Mouse (Mus musculus) limb, embryonic 15.5 days (tissue): Measurements from ENCODE around the gene Olfr1459. TPM values are rescaled to one million over a fixed set of nuclear protein-coding genes. Genes with fewer than 3 reads are reported as not detected.

ENCODE experiments used
- ATAC-seq: fragments of 200-750 bp; cut with Nextera tagmentation; 2 replicates; pipeline ENCODE4 v1.8.0; 2017; ENCODE audit warnings: low read depth, moderate TSS enrichment; ENCODE audit not compliant: insufficient number of reproducible peaks, low FRiP score, low TSS enrichment
- H3K27ac ChIP-seq: fragments of 300-500 bp; sonication (generic); 2 replicates; pipeline ENCODE4 v1.5.1; 2015; ENCODE audit warnings: moderate library complexity, mild to moderate bottlenecking, inconsistent platforms
- H3K27me3 ChIP-seq: fragments of 300-500 bp; sonication (generic); 2 replicates; pipeline ENCODE4 v1.6.1; 2015; ENCODE audit warnings: inconsistent platforms
- H3K36me3 ChIP-seq: fragments of 300-500 bp; sonication (generic); 2 replicates; pipeline ENCODE4 v1.6.1; 2015; ENCODE audit warnings: inconsistent platforms
- H3K4me1 ChIP-seq: fragments of 300-500 bp; sonication (generic); 2 replicates; pipeline ENCODE4 v1.6.1; 2015; ENCODE audit warnings: inconsistent platforms
- H3K4me2 ChIP-seq: fragments of 300-500 bp; sonication (generic); 2 replicates; pipeline ENCODE4 v1.6.1; 2015; ENCODE audit warnings: mild to moderate bottlenecking, inconsistent platforms
- H3K4me3 ChIP-seq: fragments of 300-500 bp; sonication (generic); 2 replicates; pipeline ENCODE4 v1.5.1; 2015; ENCODE audit warnings: mild to moderate bottlenecking, inconsistent platforms
- H3K9ac ChIP-seq: fragments of 300-500 bp; sonication (generic); 2 replicates; pipeline ENCODE4 v1.6.1; 2015; ENCODE audit warnings: inconsistent platforms
- H3K9me3 ChIP-seq: fragments of 300-500 bp; sonication (generic); 2 replicates; pipeline ENCODE4 v1.6.1; 2016; ENCODE audit warnings: inconsistent platforms
- WGBS: fragments of 180-500 bp; shearing (Covaris S2); methylation state at CpG from one replicate; pipeline ENCODE4 v1.1.7; 2015; 5-methylcytosine and 5-hydroxymethylcytosine counted together
- polyA plus RNA-seq: library from polyadenylated mRNA; unstranded; fragments of >200 nt; fragmentation: Nextera tagmentation; extraction: Ambion mirVana; gene quantifications from 2 replicates; pipeline ENCODE4 v1.2.1, GENCODE M21; 2015

The Olfr1459 gene
- polyA plus RNA-seq: not detected in 2 replicates

DNA sequence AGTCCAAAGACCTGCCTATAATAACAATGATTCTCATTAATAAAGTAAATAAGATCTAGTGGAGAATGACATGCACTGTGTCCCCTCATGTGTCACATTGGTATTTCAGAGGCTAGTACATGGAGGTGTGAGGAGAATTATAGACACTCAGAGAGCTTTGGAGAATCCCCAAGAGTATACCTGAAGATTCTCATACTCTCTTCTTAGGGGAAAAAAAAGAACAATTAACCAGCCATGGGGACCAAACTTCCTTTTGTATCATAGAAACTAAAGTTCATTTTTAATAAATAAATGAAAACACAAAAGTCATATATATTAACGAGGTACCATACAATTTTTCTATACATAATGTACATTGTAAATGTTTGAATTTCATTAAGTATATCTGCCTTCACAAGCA, at the start of gene Olfr1459:
Gene Olfr1459, minus strand, starts transcription at position 101 of the 400 bp plus-strand sequence.
- ATAC-seq: no peak
- Histone ChIP-seq H3K36me3 (no peaks in the 10 kb centered on the region), H3K9ac (no peak within 1 kb of the TSS), H3K4me3 (no peak within 1 kb of the TSS), H3K4me1 (no peaks in the 10 kb centered on the region), H3K9me3 (no peaks in the 10 kb centered on the region), H3K27me3 (no peaks in the 10 kb centered on the region), H3K4me2 (no peak within 1 kb of the TSS), H3K27ac (no peak within 1 kb of the TSS)
- WGBS: 68% methylated on average over 1 of the region's 1 CpGs

DNA sequence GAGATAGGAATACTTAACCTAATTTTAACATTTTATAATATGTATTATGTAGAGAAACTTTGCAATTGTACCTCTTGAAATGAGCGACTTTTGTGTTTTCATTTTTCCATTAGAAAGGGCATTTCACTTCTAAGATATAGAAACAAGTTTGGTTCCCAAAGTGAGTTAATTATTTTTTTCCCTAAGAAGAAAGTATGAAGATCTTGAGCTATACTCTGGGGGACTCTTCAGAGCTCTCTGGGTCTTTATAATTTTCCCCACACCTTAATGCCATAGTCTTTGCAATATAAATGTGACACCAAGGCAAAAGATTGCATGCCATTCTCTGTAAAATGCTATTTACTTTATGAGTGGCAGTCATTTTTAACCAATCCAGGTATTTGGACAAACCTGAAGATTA, 36.1 kb upstream of the Olfr1459 start, which contains the start of gene Olfr1462:
Gene Olfr1462, plus strand, starts transcription at position 301 of the 400 bp plus-strand sequence.
- Histone ChIP-seq H3K4me2 (no peak within 1 kb of the TSS), H3K36me3 (no peaks in the 10 kb centered on the region), H3K4me1 (no peaks in the 10 kb centered on the region), H3K9me3 (no peaks in the 10 kb centered on the region), H3K9ac (no peak within 1 kb of the TSS), H3K4me3 (no peak within 1 kb of the TSS), H3K27ac (no peak within 1 kb of the TSS), H3K27me3 (no peaks in the 10 kb centered on the region)
- no peak for ATAC-seq
- 90% methylated on average over 1 of the region's 1 CpGs for WGBS

DNA sequence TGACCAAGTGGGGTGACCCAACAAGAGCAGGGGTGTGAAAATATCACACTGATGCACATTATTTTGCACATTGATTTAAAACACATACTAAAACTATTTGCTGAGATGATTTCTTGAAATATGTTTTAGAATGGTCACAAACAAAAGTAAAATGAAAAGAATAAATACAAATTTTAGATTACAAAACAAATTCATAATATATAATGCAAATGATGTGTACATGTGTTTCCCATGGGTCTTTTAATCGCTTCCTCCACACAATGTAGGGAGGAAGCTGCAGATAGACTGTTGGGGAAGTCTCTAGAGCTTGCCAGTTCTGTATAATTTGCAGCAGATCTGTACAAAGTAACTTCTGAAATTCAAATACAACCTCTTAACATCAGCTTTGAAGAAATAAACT, 13.4 kb upstream of the Olfr1459 start, which contains the start of gene Olfr1461:
Gene Olfr1461, plus strand, starts transcription at position 301 of the 400 bp plus-strand sequence.
- H3K27ac ChIP-seq: no peak within 1 kb of the TSS
- H3K4me2 ChIP-seq: no peak within 1 kb of the TSS
- no peaks in the 10 kb centered on the region for H3K36me3 ChIP-seq
- no peaks in the 10 kb centered on the region for H3K27me3 ChIP-seq
- H3K9ac ChIP-seq: no peak within 1 kb of the TSS
- H3K9me3 ChIP-seq: no peaks in the 10 kb centered on the region
- H3K4me1 ChIP-seq: no peaks in the 10 kb centered on the region
- WGBS: 63% methylated on average over 1 of the region's 1 CpGs
- H3K4me3 ChIP-seq: no peak within 1 kb of the TSS
- no peak for ATAC-seq

DNA sequence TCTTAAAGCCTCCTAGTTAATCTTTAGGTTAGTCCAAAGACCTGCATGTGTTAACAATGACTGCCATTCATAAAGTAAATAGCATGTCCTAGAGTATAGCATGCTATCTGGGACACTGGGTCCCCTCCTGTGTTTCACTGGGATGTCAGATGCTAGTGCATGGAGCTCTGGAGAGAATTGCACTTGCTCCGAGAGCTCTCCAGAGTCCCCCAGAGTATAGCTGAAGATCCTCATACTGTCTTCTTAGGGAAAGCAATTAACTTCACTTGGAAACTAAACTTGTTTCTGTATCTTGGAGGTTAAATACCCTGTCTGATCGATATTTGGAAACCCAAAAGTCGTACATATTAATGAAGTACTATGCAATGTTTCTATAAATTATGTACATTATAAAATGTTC, 42.7 kb downstream of the Olfr1459 start, which contains the start of gene Olfr1458:
Gene Olfr1458, minus strand, starts transcription at position 101 of the 400 bp plus-strand sequence.
- WGBS: 87% methylated on average over 3 of the region's 3 CpGs

DNA sequence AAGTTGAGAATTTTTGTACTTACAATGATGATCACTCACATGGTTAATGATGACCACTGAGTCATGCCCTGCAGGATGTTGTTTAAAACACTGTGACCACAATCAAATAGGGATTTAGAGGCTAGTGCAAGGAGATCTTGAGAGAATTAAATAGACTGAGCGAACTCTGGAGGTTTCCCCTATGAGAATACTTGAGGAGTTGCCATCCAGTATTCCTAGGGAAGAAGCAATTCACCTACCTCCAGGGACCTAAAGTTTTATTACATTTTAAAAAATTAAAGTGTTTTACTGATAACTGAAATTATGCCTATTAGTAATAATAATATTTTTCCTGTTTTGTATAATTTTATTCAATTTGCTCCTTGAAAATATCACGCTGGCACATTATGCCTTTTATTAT, 51.6 kb downstream of the Olfr1459 start, which contains the start of gene Olfr1457:
Gene Olfr1457, minus strand, starts transcription at position 101 of the 400 bp plus-strand sequence.
- Histone ChIP-seq H3K9ac (no peak within 1 kb of the TSS), H3K27me3 (no peaks in the 10 kb centered on the region), H3K4me3 (no peak within 1 kb of the TSS), H3K4me1 (no peaks in the 10 kb centered on the region), H3K4me2 (no peak within 1 kb of the TSS), H3K36me3 (no peaks in the 10 kb centered on the region), H3K27ac (no peak within 1 kb of the TSS), H3K9me3 (no peaks in the 10 kb centered on the region)
- WGBS: 73% methylated on average over 2 of the region's 2 CpGs
- no peak for ATAC-seq

More for the DNA sequence above, 42.7 kb downstream of the Olfr1459 start, which contains the start of gene Olfr1458:
- Histone ChIP-seq H3K27me3 (no peaks in the 10 kb centered on the region), H3K4me3 (no peak within 1 kb of the TSS), H3K36me3 (no peaks in the 10 kb centered on the region), H3K9me3 (no peaks in the 10 kb centered on the region), H3K27ac (no peak within 1 kb of the TSS), H3K9ac (no peak within 1 kb of the TSS), H3K4me2 (no peak within 1 kb of the TSS), H3K4me1 (no peaks in the 10 kb centered on the region)
- ATAC-seq: no peak

DNA sequence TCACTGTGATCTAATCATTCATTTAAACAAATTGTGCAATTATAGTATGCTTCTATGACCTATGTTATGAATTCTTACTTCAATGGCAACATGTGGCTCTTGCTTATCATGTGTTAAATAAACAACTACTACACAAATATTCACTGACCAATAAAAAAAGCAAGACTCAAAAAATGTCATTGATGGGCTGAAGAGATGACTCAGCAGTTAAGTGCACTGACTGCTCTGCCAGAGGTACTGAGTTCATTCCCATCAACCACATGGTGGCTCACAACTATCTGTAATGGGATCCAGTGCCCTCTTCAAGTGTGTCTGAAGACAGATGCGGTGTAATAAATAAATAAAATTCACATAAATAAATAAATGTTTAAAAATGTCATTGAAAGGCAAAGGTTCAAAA, 55.4 kb downstream of the Olfr1459 start:
- WGBS: 76% methylated on average over 1 of the region's 1 CpGs
- Histone ChIP-seq H3K27ac (no peak overlapping the region), H3K4me3 (no peak overlapping the region)

More for the DNA sequence above, 55.4 kb downstream of the Olfr1459 start:
- Histone ChIP-seq H3K36me3 (no peaks in the 10 kb centered on the region), H3K9ac (no peak overlapping the region), H3K27me3 (no peaks in the 10 kb centered on the region), H3K4me1 (no peaks in the 10 kb centered on the region), H3K4me2 (no peak overlapping the region), H3K9me3 (no peaks in the 10 kb centered on the region)
- ATAC-seq: no peak

Other genes with a start within 250 kb of the Olfr1459 start
- gene Olfr1447, start 245.8 kb downstream of the Olfr1459 start, polyA plus RNA-seq: not detected in 2 replicates
- not detected in 2 replicates for gene Olfr1448, start 225.1 kb downstream of the Olfr1459 start, polyA plus RNA-seq
- gene Olfr1449, start 218.7 kb downstream of the Olfr1459 start, polyA plus RNA-seq: not detected in 2 replicates
- not detected in 2 replicates for gene Olfr1450, start 199.3 kb downstream of the Olfr1459 start, polyA plus RNA-seq
- gene Olfr1451, start 154.5 kb downstream of the Olfr1459 start, polyA plus RNA-seq: not detected in 2 replicates
- not detected in 2 replicates for gene Olfr1453, start 121.2 kb downstream of the Olfr1459 start, polyA plus RNA-seq
- gene Olfr1454, start 88.9 kb downstream of the Olfr1459 start, polyA plus RNA-seq: not detected in 2 replicates
- not detected in 2 replicates for gene Olfr1457, start 51.7 kb downstream of the Olfr1459 start, polyA plus RNA-seq
- gene Olfr1458, start 42.8 kb downstream of the Olfr1459 start, polyA plus RNA-seq: not detected in 2 replicates
- not detected in 2 replicates for gene Olfr1461, start 13.5 kb upstream of the Olfr1459 start, polyA plus RNA-seq
- gene Olfr1462, start 36.2 kb upstream of the Olfr1459 start, polyA plus RNA-seq: not detected in 2 replicates
- gene Olfr1463, start 81.8 kb upstream of the Olfr1459 start, polyA plus RNA-seq: not detected in 2 replicates
- gene Olfr1465, start 166.0 kb upstream of the Olfr1459 start, polyA plus RNA-seq: not detected in 2 replicates
- gene Olfr1466, start 189.3 kb upstream of the Olfr1459 start, polyA plus RNA-seq: not detected in 2 replicates
- not detected in 2 replicates for gene Olfr1467, start 212.7 kb upstream of the Olfr1459 start, polyA plus RNA-seq